Mouse (Mus musculus): ENCODE measurements at regions not wholly inside any gene's neighbourhood (a gene's known extent, or its start where the extent isn't known, plus 50 kb on each side); places are given as distances from the start of the nearest gene placed in this dataset.

DNA sequence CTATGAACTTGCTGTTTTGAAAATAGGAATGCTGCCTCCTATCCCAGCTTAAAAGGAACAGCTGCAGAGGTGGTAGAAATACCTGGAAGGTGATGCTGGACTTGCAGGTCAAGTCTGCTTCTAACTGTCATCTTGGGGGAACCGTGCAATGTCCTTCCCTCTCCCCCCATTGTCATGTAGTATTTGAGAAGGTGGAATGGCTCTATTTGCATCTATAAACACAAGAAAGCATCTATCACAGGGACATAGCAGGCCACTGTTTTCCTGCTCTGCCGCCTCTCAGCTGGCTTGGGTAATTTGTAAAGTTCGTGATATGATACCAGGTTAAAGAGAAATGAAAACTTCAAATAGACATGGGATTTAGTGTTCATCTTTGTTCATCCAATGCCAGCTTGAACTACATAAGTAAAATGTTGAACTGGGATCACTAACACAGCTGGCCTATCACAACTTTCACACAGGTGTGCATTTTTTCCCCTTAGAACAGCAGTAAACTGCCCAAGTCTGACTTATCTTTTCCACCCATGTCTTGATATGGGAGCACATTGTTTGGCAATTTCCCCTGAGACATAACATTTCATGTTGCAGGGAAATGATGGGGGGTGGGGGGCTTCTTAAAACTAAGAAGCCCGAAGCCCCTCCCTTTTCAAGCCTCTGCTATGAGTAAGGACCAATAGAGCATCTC is 138.6 kb upstream of the Fndc3a start:
- Histone ChIP-seq H3K36me3 (no peaks in the 10 kb centered on the region), H3K4me2 (replicated peaks) (no peak overlapping the region), H3K9me3 (no peaks in the 10 kb centered on the region), H3K9ac (replicated peaks) (no peak overlapping the region), H3K27ac (replicated peaks) (no peak overlapping the region), H3K4me3 (no peak overlapping the region), H3K27me3 (no peaks in the 10 kb centered on the region), H3K4me1 (peaks cover 6% of the 10 kb centered on the region; the same call in 1 of the 2 replicates)
- no peak for ATAC-seq (replicated peaks)
- WGBS = 91% methylated on average over 4 of the region's 4 CpGs

DNA sequence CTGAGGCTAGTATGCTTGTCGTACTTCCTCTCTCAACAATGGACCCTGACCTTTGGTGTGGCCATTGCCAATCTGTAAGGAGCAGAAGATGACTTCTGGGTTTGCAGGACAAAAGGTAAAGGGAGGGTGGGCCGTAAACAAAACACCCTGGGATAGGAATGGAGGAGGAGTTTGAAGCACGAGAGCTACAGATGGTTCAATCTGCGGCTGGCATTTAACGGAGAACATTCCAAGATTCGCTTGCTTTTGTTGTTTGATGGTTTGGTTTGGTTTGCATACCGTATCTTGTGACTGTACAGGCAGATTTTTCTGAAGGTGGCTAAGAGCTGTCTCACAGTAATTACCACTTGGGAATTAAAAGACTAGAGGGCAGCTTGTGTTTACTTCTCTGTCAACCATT is 137.7 kb upstream of the Fndc3a start:
- 0 out of 2 replicates have a peak, but pooled peaks have one; percentile 30 for ATAC-seq (replicated peaks)
- WGBS = 67% methylated on average over 7 of the region's 7 CpGs

DNA sequence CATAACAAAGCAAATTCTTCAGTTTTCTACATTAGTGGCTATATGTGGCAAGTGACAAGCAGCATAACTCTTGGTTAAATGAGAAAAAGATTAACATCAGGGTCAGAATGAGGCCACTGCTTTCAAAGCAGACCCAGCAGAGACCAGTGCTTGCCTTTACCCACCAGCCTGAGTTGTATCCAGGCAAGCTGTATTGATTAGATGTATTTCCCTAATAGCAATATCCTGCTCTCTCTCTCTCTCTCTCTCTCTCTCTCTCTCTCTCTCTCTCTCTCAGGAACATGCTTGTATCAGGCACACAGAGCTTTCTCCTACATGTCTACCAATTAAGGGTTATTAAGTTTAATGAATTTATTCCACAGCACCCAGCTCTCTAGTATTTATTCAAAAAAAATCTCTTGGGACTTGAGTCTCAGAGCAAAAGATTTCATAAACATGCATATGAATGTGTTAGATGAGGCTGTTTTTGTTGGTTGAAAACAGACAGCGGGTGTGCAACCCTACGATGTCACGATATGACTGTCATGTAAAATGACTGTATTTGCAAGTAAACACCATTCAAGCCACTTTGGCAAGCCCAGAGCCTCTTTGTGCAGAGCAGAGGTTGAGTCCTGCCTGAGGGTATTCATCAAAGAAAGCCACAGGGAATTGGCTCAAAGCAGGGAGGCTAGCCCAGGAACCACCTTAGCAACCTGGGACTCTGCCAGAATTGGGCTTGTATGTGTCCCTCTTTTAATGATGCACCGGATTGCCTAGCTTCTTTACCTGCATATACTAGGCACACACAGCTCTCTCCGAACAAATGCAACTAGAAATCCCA is 136.0 kb upstream of the Fndc3a start:
- H3K4me3 ChIP-seq = no peak overlapping the region
- peaks cover 6% of the 10 kb centered on the region; the same call in 1 of the 2 replicates for H3K4me1 ChIP-seq
- H3K4me2 ChIP-seq (replicated peaks) = no peak overlapping the region
- no peaks in the 10 kb centered on the region for H3K9me3 ChIP-seq
- H3K27me3 ChIP-seq = no peaks in the 10 kb centered on the region
- no peak overlapping the region for H3K9ac ChIP-seq (replicated peaks)
- no peak for ATAC-seq (replicated peaks)
- WGBS = 36% methylated on average over 5 of the region's 5 CpGs
- H3K36me3 ChIP-seq = no peaks in the 10 kb centered on the region
- no peak overlapping the region for H3K27ac ChIP-seq (replicated peaks)

More for the DNA sequence above, 137.7 kb upstream of the Fndc3a start:
- Histone ChIP-seq H3K36me3 (no peaks in the 10 kb centered on the region), H3K9me3 (no peaks in the 10 kb centered on the region), H3K4me3 (no peak overlapping the region), H3K9ac (replicated peaks) (no peak overlapping the region), H3K4me1 (peaks cover 6% of the 10 kb centered on the region; the same call in 1 of the 2 replicates), H3K27ac (replicated peaks) (no peak overlapping the region), H3K27me3 (no peaks in the 10 kb centered on the region), H3K4me2 (replicated peaks) (no peak overlapping the region)

DNA sequence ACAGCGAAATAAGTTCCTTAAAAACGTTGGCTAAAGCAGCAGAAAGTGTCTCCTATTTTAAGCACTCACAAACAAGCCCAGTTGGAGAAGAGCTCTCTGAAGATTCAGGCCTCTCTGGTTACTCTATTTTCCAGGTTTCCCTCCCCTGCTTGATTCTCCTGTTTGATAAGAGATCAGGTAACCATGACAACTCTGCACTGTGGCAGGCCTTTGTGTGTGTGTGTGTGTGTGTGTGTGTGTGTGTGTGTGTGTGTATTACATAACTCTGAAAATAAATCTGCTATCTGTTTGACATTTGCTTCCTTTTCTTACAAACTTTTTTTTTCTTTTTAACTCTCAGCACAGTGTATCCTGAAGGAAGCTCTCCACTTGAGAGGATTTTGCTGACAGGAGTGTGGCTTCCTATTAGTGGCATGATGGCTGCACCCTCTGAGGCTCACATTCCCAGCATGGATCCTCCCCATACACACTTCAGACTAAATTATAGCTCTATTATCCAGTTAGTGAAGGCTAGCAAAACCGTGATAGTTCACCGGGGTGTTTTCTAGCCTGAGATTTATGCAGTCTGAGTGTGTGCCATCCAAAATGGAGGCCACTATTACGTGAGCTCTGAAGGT is 135.1 kb upstream of the Fndc3a start:
- no peak overlapping the region for H3K4me2 ChIP-seq (replicated peaks)
- no peak overlapping the region for H3K27ac ChIP-seq (replicated peaks)
- H3K27me3 ChIP-seq = no peaks in the 10 kb centered on the region
- no peak overlapping the region for H3K9ac ChIP-seq (replicated peaks)
- peak; percentile 52; the same call in 1 of the 2 replicates for ATAC-seq (replicated peaks)
- WGBS = 54% methylated on average over 5 of the region's 5 CpGs
- no peaks in the 10 kb centered on the region for H3K36me3 ChIP-seq
- H3K9me3 ChIP-seq = no peaks in the 10 kb centered on the region
- no peak overlapping the region for H3K4me3 ChIP-seq
- H3K4me1 ChIP-seq = peaks cover 6% of the 10 kb centered on the region; the same call in 1 of the 2 replicates

DNA sequence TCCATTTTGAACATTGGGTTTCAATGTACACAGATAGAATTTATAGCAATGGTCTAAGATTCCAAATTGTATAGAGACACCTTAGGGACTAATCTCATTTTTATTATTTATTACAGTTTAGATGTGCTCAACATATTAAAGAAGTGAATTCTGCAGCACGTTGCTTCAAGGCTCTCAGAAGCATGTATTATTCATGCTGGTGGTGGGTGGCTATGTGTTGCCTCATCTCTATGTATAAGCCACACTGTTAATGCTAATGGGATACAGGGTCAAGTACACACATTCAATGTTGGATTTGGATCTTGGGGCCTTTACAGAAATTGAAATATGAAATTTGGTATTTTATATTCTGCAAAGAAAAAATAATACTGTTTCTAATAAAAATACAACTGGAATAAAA is 131.9 kb upstream of the Fndc3a start:
- H3K4me2 ChIP-seq (replicated peaks) = no peak overlapping the region
- 60% methylated on average over 1 of the region's 1 CpGs for WGBS
- no peaks in the 10 kb centered on the region for H3K36me3 ChIP-seq
- no peaks in the 10 kb centered on the region for H3K27me3 ChIP-seq
- peaks cover 6% of the 10 kb centered on the region; the same call in 1 of the 2 replicates for H3K4me1 ChIP-seq
- H3K27ac ChIP-seq (replicated peaks) = no peak overlapping the region
- ATAC-seq (replicated peaks) = no peak
- no peak overlapping the region for H3K9ac ChIP-seq (replicated peaks)
- no peaks in the 10 kb centered on the region for H3K9me3 ChIP-seq
- H3K4me3 ChIP-seq = no peak overlapping the region

DNA sequence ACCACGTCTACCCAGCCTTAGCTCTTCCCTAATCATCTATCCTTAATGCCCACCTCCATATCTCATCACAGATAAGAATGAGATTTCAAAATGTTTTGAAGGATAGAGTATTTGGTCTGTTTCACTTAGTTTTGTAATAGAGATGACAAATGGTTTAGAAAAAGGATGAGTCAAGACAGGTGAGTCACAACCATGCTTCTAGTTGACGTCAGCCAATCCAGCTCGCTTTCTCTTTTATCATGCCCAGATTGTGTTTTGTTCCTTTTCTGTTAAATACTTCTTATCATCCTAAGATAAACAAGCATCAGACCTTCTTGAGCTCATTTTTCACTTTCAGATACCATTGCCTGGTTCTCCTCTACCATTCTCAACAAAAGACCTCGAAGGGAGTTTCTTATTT is 125.4 kb upstream of the Fndc3a start:
- no peak overlapping the region for H3K4me2 ChIP-seq (replicated peaks)
- 92% methylated on average over 4 of the region's 4 CpGs for WGBS
- H3K4me1 ChIP-seq = no peaks in the 10 kb centered on the region
- H3K27ac ChIP-seq (replicated peaks) = no peak overlapping the region
- H3K9me3 ChIP-seq = no peaks in the 10 kb centered on the region
- H3K27me3 ChIP-seq = no peaks in the 10 kb centered on the region
- H3K4me3 ChIP-seq = no peak overlapping the region
- H3K36me3 ChIP-seq = no peaks in the 10 kb centered on the region
- no peak overlapping the region for H3K9ac ChIP-seq (replicated peaks)
- no peak for ATAC-seq (replicated peaks)

DNA sequence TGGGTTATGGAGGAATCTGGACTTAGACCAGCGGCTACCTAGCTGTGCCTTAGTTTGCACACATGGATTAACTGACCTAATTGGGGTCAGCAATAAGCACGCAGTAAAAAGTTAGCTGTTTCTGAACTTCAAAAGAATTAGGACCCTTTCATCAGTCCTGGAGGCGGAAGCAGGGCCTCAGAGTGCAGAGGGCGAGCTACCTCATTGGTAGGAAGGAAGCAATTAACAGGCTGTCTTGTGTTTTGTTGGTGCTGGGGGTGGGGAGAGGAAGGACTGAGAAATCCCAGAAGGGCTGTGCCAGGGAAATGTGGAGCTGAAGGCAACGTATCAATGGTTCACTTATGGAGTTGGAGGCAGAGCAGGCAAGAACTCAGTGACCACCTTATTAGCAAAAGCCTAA is 119.5 kb upstream of the Fndc3a start:
- WGBS = 16% methylated on average over 5 of the region's 5 CpGs

DNA sequence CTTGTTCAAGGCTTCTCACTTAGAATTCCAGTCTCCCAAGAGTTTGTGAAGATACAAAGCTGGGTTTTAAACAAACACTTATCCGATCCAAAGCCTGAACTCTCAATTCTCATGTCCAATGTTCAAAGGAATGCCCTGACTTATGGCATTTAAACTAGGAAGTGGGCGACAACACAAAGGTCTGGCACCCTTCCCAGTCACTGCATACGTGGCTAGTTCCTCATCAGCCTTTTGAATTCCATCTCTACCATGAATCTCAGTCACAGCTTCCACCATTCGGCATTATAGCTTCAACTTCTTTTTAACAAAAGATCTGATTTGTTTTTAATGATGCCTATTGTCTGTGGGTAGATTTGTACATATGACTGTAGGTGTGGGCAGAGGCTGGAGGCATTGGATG is 115.7 kb upstream of the Fndc3a start:
- 69% methylated on average over 4 of the region's 4 CpGs for WGBS

More for the DNA sequence above, 119.5 kb upstream of the Fndc3a start:
- no peak for ATAC-seq (replicated peaks)
- Histone ChIP-seq H3K27me3 (no peaks in the 10 kb centered on the region), H3K36me3 (no peaks in the 10 kb centered on the region), H3K27ac (replicated peaks) (no peak overlapping the region), H3K4me1 (no peaks in the 10 kb centered on the region), H3K4me2 (replicated peaks) (no peak overlapping the region), H3K4me3 (no peak overlapping the region), H3K9me3 (no peaks in the 10 kb centered on the region), H3K9ac (replicated peaks) (no peak overlapping the region)

DNA sequence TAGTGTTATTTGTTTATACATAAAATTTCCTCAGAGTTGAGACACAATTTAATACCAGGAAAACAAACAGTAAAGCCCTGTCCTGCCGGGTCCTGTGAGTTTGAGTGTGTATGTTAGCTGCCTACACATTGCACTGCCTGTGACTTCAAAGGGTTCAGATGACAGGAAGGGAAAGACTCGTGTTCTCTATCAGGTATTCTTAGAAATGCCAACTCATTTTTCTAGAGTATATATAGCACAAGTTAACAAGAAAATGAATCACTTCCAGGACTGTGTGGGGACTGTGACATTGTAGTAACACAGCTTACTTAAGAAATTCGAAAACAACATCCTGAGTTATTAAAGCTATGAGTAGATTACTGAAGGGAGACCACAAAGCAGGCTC is 112.4 kb upstream of the Fndc3a start:
- H3K4me2 ChIP-seq (replicated peaks) = no peak overlapping the region
- WGBS = 68% methylated on average over 3 of the region's 3 CpGs
- no peaks in the 10 kb centered on the region for H3K36me3 ChIP-seq
- no peaks in the 10 kb centered on the region for H3K4me1 ChIP-seq
- H3K9ac ChIP-seq (replicated peaks) = no peak overlapping the region
- H3K27ac ChIP-seq (replicated peaks) = no peak overlapping the region
- no peak for ATAC-seq (replicated peaks)
- no peaks in the 10 kb centered on the region for H3K27me3 ChIP-seq
- no peak overlapping the region for H3K4me3 ChIP-seq
- H3K9me3 ChIP-seq = no peaks in the 10 kb centered on the region

More for the DNA sequence above, 115.7 kb upstream of the Fndc3a start:
- H3K27me3 ChIP-seq = no peaks in the 10 kb centered on the region
- no peaks in the 10 kb centered on the region for H3K9me3 ChIP-seq
- H3K27ac ChIP-seq (replicated peaks) = no peak overlapping the region
- no peak overlapping the region for H3K4me3 ChIP-seq
- ATAC-seq (replicated peaks) = no peak
- no peak overlapping the region for H3K9ac ChIP-seq (replicated peaks)
- H3K36me3 ChIP-seq = no peaks in the 10 kb centered on the region
- no peak overlapping the region for H3K4me2 ChIP-seq (replicated peaks)
- no peaks in the 10 kb centered on the region for H3K4me1 ChIP-seq

DNA sequence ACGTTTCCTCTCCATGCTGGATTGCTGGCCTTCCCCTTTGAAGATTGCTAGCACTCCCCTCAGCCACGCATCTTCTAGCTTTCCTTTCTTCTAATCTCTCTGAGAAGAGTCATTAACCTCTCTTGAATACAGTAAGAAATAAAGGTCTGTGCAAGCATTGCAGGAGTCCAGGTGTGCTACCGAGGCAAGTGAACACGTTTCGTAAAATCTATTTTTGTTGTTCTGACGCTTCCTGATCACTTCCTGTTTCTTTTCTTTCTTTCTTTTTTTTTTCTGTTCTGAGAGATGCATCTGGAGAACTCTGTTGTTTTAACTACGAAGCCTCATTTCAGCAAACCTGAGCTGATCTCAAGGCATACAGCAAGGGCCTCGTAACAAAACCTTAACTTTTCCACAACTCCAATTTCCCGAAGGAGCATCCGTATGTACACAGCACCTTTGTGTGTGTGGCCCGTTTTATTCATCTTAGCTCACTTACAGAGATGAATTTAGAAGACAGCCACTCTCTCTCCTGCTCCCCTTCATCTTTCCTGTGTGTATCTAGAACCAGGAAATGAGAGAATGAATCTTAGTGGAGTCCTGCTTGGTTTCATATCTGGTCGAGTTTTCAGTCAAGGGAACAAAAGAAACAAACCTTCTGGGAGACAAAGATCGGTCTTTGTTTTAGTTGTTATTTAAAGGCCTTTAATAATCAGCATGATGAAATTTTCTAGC is 111.9 kb upstream of the Fndc3a start:
- no peak for ATAC-seq (replicated peaks)
- Histone ChIP-seq H3K4me2 (replicated peaks) (no peak overlapping the region), H3K4me3 (no peak overlapping the region), H3K4me1 (peaks cover 4% of the 10 kb centered on the region), H3K27me3 (no peaks in the 10 kb centered on the region), H3K9ac (replicated peaks) (no peak overlapping the region), H3K27ac (replicated peaks) (no peak overlapping the region), H3K9me3 (no peaks in the 10 kb centered on the region), H3K36me3 (no peaks in the 10 kb centered on the region)
- WGBS = 87% methylated on average over 13 of the region's 13 CpGs

DNA sequence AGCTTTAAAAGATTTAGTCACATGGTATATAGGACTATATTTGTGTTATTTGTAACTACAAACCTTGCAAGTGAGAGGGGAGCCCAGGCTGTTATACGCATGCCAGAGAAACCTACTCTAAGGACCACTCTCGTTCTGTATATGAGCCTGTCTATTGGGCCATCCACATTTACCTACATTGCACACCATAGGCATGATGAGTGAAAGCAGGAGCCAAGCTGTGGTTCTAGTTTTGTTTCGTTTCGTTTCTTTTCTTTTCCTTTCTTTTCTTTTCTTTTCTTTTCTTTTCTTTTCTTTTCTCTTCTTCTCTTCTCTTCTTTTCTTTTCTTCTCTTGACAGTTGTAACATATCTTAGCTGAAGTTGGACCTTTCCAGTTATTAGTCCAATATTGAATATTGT is 109.2 kb upstream of the Fndc3a start:
- Histone ChIP-seq H3K4me2 (replicated peaks) (no peak overlapping the region), H3K9me3 (no peaks in the 10 kb centered on the region), H3K36me3 (no peaks in the 10 kb centered on the region), H3K27ac (replicated peaks) (no peak overlapping the region), H3K27me3 (no peaks in the 10 kb centered on the region), H3K9ac (replicated peaks) (no peak overlapping the region), H3K4me1 (peaks cover 7% of the 10 kb centered on the region), H3K4me3 (no peak overlapping the region)
- 94% methylated on average over 4 of the region's 4 CpGs for WGBS
- ATAC-seq (replicated peaks) = no peak

DNA sequence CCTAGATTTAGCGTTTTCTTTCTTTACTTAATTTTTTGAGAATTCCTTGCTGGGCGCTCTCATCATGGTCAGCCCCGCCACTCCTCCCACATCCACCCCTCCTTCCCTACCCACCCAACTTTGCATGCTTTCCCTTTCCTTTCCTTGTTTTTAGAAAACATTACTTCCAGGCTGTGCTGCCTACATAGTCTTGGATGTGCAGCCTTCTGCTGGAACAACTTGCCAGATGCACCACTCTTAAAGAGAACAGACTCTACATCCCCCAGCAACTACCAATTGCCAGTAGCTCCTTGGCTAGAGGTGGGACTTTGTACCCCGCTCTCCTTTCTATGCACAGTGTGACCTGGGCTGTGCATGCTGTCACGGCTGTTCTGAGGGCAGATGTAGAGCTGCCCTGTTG is 108.0 kb upstream of the Fndc3a start:
- H3K27me3 ChIP-seq = no peaks in the 10 kb centered on the region
- no peak overlapping the region for H3K4me3 ChIP-seq
- ATAC-seq (replicated peaks) = no peak
- no peak overlapping the region for H3K9ac ChIP-seq (replicated peaks)
- peaks cover 7% of the 10 kb centered on the region for H3K4me1 ChIP-seq
- H3K27ac ChIP-seq (replicated peaks) = no peak overlapping the region
- 87% methylated on average over 5 of the region's 5 CpGs for WGBS
- no peaks in the 10 kb centered on the region for H3K36me3 ChIP-seq
- no peaks in the 10 kb centered on the region for H3K9me3 ChIP-seq
- no peak overlapping the region for H3K4me2 ChIP-seq (replicated peaks)
